Mouse (Mus musculus): ENCODE measurements around the gene Ankrd10. TPM values are rescaled to one million over a fixed set of nuclear protein-coding genes. Genes with fewer than 3 reads are reported as not detected.

Gene Ankrd10
- polyA plus RNA-seq, 2 experiments from 2014 or later = 51.8 to 54.2 TPM

Other genes with a start within 250 kb of the Ankrd10 start
- 1 to 10 TPM; 7.8 to 8.7 TPM for gene Rab20, start 157.0 kb downstream of the Ankrd10 start, polyA plus RNA-seq (2017; shearing (Covaris generic))
- gene Naxd, start 138.3 kb downstream of the Ankrd10 start, polyA plus RNA-seq (2017; shearing (Covaris generic)) = 10 to 100 TPM; 46.7 to 61.4 TPM
- 10 to 100 TPM; 11.2 to 15.7 TPM for gene Cars2, start 85.0 kb downstream of the Ankrd10 start, polyA plus RNA-seq (2017; shearing (Covaris generic))
- 10 to 100 TPM; 59.6 to 65.6 TPM for gene Ing1, start 80.2 kb downstream of the Ankrd10 start, polyA plus RNA-seq (2017; shearing (Covaris generic))
- under 1 TPM in 1 of 2 experiments, not detected in 1; 0.52 TPM for gene 1700016D06Rik, start 65.3 kb upstream of the Ankrd10 start, polyA plus RNA-seq (2017; shearing (Covaris generic))
- 10 to 100 TPM; 23.7 to 26.7 TPM for gene Arhgef7, start 92.0 kb upstream of the Ankrd10 start, polyA plus RNA-seq (2017; shearing (Covaris generic))
- not detected for gene Tex29, start 204.7 kb upstream of the Ankrd10 start, polyA plus RNA-seq (2017; shearing (Covaris generic))